Mouse (Mus musculus) megakaryocyte, adult 5-6 weeks (primary cell): ENCODE data around the gene Gpr146. TPM values are rescaled to one million over a fixed set of nuclear protein-coding genes. Genes with fewer than 3 reads are reported as not detected.

Experiments used
- ATAC-seq: 2 replicates; pipeline ENCODE4 v1.8.0; 2016; ENCODE audit warnings: mild to moderate bottlenecking, inconsistent platforms; ENCODE audit not compliant: poor library complexity, severe bottlenecking
- total RNA-seq, 2 experiments: library from RNA; stranded (forward) in 1 of 2; stranded (reverse) in 1 of 2; fragments of 153-499, 151-499 nt in 1 of 2; fragments of 221-1000, 200-1000 nt in 1 of 2; gene quantifications; 2 replicates each; pipeline versions ENCODE4 v1.2.3 to v1.2.4; 2015 to 2017

Gene Gpr146
- total RNA-seq, 2 experiments from 2014 or later = 9.6 to 13.1 TPM

DNA sequence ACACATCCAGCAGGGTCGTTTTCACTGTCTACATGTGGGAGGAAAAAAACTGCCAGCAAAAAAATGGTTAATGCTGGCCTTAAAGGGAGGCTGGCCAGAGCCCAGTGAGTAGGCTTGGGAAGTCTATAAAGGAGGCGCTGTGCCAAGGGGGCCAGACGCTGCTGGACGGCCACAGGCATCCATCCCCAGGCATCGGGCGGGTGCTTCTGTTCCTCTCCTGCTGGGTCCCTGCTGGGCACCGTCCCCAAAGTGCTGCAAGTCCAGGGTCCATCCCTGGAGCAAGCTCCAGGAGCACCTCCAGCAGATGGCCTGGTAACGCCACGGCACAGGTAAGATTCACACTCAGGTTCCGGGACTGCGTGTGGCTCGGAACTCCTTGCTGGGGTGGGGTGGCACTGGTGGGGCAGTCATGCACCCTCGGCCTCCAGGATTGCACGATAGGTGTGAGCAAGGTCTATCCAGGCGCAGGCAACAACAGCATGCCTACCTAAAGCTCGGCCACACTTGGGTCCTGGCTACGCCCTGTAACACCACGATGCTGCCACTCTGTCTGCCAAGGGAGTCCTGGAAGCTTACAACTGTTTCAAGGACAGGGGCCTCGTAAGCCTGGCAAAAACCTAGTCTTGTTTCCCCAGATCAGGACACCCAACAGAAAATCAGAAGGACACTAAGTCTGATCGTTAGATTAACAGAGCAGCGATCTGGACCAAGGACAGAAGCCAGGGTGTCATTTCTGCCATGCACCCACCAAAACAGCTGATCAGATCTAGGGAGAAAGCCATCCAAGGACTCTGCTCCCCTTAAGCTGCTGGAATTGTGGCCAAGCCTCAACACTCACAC, 45.7 kb downstream of the Gpr146 start, which contains the start of gene Gper1:
Gene Gper1, plus strand, starts transcription at position 126 of the 840 bp plus-strand sequence.
- no peak for ATAC-seq

DNA sequence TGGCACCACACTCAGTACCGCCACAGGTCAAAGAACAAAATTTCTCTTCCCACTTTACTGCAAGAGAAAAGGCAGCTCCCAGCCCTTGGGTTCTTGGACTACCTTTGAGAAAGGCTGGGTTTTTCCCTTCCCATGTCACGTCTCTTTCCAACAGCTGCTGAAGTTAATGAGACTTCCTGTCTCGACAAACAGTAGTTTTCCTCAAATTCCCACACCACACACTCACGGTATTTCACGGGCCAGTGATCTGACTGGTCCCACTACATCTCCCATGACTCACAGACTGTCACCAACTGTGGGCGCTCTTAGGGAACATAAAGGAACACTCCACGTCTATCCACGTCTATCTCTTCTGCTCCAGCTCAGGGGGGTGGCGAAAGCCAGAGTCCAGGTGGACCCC, 47.7 kb downstream of the Gpr146 start:
- ATAC-seq = no peak

GRCm38 (mm10) chr5:139427001-139427400, 49.5 kb downstream of the Gpr146 start:
- ATAC-seq = no peak

GRCm38 (mm10) chr5:139427989-139428388, 50.5 kb downstream of the Gpr146 start:
- ATAC-seq = no peak

DNA sequence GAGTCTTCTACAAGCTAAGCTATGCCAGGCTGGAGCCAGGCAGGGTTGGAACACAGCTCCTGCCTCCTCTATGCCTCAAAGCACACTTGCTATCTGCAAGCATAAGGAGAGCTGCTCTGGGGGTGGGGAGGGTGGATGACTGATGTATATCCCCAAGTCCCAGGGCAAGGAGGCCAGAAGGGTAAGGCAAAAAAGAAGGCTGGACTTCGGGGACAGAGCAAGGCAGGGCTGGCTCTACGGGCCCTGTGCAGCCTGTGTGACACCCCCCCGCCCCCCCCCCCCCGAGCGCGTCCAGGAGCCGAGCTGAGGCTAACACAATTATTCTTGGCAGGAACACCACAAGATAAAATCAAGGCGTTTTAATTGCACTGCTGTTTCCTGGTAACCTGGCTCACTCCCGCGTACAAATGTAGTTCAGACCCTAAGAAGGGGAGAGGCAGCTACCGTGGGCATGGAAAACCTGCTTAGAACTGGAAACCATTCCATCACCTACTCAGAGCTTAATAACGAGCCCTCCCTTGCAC, 52.4 kb downstream of the Gpr146 start:
- ATAC-seq = no peak

- no peak for ATAC-seq
Observed at GRCm38 (mm10) chr5:139432333-139432732, 54.8 kb downstream of the Gpr146 start.

DNA sequence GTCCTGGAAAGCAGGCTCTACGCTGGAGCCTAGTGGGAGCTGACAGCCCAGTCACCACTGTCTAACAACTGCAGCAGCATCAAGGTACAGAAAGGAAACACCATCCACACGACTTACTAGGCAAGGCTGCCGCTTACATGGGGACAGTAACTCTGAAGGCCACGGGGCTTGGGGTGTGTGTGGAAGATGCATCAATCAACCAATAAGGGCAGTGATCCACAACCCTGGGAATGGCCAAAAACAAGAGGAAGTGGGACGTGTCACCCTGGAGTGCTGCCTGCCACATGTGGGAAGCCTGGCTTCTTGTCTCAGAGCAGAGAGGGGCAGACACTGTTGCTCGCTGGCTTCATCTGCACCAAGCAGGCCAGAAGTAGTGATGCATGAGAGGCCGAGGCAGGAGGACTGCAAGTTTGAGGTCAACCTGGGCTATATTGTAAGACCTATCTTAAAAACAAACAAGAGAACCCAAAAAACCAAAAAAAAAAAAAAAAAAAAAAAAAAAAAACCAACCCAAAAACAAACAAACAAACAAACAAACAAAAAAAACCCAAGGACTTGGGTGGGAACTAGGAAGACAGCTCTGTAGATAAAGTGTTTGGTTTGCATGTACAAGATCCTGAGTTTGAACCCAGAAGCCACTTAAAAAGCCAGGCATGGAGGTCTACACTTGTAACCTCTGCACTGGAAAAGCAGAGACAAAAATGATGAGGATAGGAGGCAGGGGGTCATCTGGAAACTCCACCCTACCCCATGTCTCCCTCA, 55.4 kb downstream of the Gpr146 start:
- ATAC-seq = no peak

DNA sequence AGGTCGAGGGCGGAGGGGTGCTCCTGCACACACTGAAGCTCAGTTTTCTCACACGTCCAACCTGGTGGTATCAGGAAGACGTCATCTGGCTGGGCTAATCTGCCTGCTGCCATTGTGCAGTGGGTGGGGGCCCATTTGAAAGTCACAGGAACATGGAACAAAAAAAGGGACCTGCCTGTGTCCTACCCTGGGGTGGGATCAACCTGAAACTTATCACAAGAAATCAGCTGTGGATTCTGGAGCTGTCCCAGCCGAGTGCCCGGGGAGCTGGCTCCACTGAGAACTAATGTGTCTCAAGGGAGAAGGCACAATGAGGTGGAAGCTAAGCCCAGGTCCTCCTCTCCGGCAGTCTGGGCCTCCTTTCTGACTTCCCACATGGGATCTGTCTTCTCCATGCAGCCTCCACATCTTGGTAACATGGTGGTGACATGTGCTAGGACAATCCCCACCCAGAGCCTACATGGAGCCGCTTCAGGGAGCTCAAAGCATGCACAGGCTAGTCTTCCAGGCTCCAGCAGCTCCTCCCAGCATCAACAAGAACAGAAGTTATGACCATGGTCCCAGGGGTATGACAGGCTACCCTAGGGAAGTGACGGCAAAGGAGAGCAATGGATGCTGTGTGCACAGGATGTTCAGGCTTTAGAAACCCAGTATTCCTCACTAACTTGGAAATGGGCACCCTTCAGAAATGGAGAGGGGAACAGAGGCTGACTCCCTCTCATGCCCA, 56.5 kb downstream of the Gpr146 start:
- no peak for ATAC-seq

- ATAC-seq = no peak
Observed at GRCm38 (mm10) chr5:139434940-139435339, 57.4 kb downstream of the Gpr146 start.

- ATAC-seq = no peak
Observed at GRCm38 (mm10) chr5:139437769-139438168, 60.3 kb downstream of the Gpr146 start.

DNA sequence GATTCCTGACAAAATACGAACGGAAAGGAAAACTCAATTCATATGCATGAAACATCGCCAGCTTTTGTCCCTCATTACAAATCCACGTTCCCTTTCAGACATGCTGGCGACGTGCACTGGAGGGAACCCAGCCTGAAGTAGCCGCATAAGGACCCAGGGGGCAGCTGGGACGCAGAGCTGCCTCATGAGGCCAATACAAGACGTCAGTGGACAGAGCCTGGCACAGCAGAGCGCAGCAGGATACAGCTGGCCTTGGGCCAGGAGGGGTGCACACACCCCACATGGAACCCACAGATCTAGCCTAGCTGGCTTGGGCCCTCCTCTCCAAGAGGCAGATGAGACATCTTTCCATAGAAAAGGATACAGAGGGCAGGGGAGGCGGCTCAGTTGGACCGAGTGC, 60.9 kb downstream of the Gpr146 start:
- no peak for ATAC-seq

DNA sequence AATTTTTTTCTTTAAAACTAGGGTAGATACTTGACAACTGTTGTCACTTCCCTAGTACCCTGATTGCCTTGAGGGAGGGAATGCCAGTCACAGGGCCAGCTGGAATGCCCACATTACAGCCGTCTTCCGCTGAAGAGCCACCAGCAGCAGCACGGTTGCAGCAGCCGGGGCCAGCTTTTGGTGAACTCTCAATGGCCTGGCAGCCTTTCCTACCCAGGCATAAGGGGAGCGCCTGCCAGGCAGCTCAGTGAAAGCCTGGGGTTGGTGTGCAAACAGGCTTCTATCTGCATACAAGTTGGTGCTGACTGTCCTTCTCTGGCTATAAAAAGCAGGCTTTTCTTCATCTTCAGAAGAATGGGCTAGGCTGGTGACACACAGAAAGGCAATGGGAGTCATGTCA, 63.0 kb downstream of the Gpr146 start:
- ATAC-seq = no peak

GRCm38 (mm10) chr5:139440926-139441725, 63.6 kb downstream of the Gpr146 start:
- ATAC-seq = no peak

- ATAC-seq = no peak
Observed at GRCm38 (mm10) chr5:139441726-139442018, 64.2 kb downstream of the Gpr146 start.

GRCm38 (mm10) chr5:139442428-139442827, 64.9 kb downstream of the Gpr146 start:
- ATAC-seq = no peak

DNA sequence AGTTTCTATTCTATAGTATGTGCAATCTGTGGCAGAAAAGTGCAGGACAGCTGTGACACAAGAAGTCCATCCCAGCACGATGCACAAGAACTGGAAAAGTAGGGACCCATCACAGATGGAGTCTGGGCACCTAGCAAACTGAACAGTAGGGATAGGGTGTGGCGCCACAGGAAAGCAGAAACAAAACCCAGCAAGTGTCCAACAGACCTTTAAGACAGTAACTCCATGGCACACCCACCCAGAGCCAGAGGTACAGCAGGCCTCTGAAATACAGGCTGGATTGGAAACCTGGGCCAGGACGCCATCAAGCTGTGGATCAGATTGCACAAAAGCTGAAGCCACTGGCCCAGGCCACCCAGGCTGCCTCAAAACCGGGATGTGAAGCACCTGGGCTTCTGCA, 65.5 kb downstream of the Gpr146 start:
- ATAC-seq = 0 out of 2 replicates have a peak, but pooled peaks have one; percentile 35

- ATAC-seq = no peak
Observed at GRCm38 (mm10) chr5:139445258-139445657, 67.8 kb downstream of the Gpr146 start.
